Mouse (Mus musculus): ENCODE measurements around the gene Rbfox1.

- TF ChIP-seq CTCF (IDR thresholded peaks at IDR 0.05; ENCODE audit: insufficient read depth, low read length) (no peak), POLR2A (IDR thresholded peaks at IDR 0.05; ENCODE audit: borderline replicate concordance, extremely low read depth, low read depth, low read length) (no peak)
Measured at GRCm38 (mm10) chr16:6585204-6585603, 700.0 kb downstream of the Rbfox1 start.

Measured in lung, adult 2 months (tissue).